Mouse (Mus musculus) small intestine, adult 2 months (tissue): ENCODE measurements at regions not wholly inside any gene's neighbourhood (a gene's known extent, or its start where the extent isn't known, plus 50 kb on each side); places are given as distances from the start of the nearest gene placed in this dataset.

Experiments
- CTCF ChIP-seq: fragments of 200-500 bp; IDR thresholded peaks from 2 replicates; pipeline ENCODE4 v1.5.1; 2012; ENCODE audit warnings: low read depth, mild to moderate bottlenecking, control low read depth, inconsistent platforms, low read length, moderate library complexity, mixed read lengths; ENCODE audit not compliant: insufficient replicate concordance, insufficient read length; ENCODE audit errors: extremely low read depth
- POLR2A ChIP-seq: fragments of 200-500 bp; IDR thresholded peaks from 2 replicates; pipeline ENCODE4 v1.6.1; 2012; ENCODE audit warnings: low read depth, mild to moderate bottlenecking, control low read depth, inconsistent platforms, low read length, moderate library complexity

DNA sequence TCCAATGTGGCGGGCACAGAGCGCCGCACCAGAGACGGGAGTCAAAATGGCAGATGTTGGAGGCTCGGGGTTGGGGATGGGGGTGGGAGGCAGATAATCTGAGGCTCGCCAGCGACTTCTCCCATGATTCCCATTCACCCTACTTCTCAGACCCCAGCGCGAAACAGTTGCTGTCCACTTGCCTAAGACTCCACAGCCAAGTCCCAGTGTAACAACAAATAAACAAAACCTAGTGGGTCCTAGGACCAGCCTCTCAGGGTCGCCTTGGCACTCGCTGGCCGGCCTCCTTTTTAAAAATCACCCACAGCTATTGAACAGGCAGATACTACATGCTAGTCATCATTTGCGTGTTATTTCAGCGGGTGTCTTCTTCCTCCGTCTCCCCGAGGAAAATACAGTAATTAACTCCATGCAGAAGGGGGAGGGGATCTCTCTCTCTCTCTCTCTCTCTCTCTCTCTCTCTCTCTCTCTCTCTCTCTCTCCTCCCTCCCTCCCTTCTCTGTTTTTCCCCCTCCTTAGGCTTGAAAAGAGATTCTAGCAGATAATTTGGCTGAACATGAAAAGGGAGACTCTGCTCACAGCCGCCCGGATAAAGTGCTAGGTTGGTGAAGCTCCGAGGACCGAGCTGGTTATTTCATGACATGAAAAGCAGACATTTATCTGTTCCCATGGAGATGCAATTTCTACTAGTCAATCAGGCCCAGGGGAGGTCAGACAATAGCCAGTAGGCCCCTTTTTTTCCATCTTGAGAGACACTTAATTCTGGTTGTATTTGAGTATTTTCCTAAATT is 71.9 kb upstream of the Zfp217 start:
- TF ChIP-seq POLR2A (no peak), CTCF (no peak)
